Mouse (Mus musculus) embryo, embryonic 10.5 days (tissue): ENCODE measurements at regions not wholly inside any gene's neighbourhood (a gene's known extent, or its start where the extent isn't known, plus 50 kb on each side); places are given as distances from the start of the nearest gene placed in this dataset.
A peak's percentile ranks its signal among the peaks of the same experiment; 100 is the strongest.

Source experiments
- DNase-seq: peaks from one replicate; pipeline ENCODE4 v3.0.0-alpha.2; 2015; ENCODE audit warnings: low spot score

DNA sequence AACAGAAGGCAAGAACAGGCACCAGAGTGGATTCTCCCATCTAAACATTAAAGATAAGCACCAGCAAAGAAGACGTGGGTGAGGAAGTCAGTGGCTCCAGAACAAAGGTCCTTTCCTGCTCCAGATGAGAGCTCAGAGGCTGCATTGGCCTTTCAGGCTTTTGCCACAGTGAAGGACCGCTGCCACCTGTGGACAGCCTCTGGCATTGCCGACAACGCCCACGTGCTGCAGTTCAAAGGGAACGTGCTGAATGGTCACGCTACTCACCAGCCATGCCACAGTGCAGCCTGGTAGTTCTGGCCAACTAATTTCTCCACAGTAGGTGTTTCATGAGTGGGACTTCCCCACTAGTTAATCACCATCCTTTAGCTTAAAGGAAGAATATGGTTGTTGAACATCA is 365.1 kb downstream of the Dmrt2 start:
- peak; percentile 82 for DNase-seq

DNA sequence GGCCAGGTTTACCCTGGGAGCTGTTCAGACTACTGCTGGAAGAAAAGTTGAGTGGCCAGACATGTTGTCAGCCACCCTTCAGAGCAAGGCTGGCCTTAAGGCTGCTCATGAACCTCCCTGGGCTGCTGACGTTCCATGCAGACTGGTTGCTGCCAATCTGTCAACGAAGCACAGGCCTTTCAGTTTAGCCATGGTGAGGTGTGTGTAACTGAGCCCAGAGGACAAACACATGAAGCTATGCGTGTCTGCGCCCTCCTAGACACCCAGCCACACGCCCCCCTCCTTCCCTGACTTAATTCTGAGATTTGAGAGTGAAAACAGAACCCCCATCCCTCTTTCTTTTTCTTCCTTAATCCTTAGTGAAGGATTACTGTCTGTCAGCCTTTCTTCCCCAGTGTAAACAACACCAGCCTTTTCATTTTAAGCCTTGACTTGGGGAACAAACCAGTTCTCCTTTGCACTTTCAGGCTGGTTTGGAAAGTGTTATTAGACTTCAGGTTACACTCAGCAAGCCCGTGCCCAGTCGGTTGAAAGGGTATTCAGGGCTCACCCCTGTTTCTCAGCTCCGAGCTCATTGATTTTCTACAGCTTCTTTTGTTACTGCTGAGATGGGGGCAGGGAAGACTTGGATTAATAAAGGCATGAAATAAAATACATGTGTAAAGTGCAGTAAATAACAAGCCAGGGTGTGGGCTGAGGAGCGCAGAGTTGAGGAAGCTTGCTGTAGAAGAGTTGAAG is 379.4 kb downstream of the Dmrt2 start:
- DNase-seq: peak; percentile 7

DNA sequence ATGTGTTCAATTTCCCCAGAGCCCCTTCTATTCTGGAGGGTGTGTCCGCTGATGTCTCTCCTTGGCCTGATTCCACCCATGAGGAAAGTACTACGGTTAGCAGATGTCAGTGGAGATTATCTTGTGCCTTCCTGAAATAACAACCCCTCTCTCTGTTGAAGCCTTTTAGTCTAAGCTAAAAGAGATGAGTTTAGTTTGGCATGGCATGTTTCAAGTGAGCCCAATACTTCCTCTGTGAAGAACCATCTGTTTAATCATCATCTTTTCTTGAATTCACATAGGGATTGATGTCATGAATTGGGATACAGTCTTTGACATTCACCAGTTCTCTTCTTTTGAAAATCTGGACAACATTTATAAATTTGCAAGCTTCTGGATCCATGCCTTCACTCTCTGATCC is 387.5 kb downstream of the Dmrt2 start:
- no peak for DNase-seq

DNA sequence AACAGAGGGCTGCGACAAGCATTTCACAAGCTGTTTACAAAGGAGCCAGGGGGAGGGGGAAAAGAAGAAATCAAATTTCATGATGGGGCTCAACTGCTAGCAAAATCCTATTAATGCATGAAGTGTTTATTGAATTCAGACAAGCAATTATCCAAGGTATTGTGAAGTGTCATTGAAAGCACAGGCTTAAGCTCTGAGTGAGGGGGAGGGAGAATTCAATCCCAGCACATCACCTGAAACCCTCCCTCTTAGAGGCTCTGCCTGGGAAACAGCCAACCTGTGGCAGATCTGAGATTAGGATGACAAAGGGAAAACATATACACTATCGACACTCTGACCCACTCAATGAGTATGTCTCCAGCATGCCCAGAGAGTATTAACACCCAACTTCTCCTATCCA is 396.3 kb downstream of the Dmrt2 start:
- DNase-seq: no peak

DNA sequence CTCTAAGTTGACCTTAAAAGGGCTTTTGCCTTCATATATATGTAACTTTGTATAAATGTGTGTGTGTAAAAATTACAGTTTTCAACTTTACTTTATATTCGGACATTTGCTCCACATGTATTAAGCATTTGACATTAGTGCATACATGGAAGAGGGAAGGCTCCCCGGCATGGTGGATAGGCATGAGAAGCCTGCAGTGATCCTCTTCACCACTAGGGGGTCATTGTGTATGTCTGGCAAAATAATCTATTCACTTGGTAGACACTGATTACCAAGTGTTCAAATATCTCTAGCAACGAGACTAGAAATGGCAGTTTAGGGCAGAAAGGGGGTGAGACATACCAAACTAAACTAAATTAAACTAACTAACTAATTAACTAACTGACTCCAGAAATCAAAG is 397.7 kb downstream of the Dmrt2 start:
- no peak for DNase-seq

DNA sequence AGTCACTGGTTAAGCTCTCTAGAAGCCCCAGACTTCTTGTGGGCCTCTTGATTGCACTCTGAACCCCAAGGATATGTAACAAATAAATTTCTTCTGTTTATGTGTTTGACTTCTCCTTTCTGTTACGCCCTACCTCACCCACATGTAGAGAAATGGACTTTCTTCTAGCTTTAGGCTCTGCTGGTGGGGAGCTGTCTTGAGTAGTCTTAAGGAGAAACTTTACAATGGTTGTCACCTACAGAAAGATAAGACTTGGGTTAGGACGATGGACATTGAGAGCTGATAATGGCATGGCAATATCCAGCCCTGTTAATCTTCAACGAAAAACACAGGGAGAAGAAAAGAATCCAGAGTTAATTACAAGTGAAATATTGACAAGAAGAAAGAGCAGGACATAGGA is 416.1 kb downstream of the Dmrt2 start:
- DNase-seq: no peak

DNA sequence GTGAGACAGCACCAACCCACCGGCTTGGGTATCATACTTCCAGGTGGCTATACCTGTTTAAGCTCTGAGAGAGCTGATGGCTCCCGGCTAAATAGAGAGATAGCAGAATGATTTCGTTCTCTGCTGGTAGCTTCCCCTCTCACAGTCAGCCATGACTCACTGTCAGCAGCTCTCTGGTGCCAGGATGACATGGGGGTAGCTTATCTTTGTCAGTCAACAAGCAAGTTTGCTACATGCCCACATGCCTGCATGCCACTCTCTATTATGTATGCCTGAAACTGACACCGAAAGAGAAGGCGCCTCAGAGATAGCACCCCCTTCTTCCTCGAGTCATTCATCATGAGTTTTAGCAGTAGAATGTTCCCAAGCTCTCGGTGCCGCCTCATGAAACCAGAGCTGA is 419.2 kb downstream of the Dmrt2 start:
- no peak for DNase-seq

DNA sequence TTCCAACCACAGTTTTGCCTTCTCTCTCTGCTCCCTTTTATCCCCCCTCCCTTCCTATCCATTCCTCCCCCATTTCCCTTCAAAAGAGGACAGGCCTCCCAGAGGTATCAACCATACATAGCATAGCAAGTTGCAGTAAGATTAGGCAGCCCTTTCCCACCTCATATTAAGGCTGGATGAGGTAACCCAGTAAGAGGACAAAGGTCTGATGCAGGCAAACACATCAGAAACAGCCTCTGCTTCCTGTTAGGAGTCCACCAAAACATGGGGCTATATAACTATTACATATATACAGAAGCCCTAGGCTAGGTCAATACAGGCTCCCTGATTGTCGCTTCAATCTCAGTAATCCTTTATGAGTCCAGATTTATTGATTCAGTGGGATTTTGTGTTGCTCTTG is 421.6 kb downstream of the Dmrt2 start:
- DNase-seq: no peak

DNA sequence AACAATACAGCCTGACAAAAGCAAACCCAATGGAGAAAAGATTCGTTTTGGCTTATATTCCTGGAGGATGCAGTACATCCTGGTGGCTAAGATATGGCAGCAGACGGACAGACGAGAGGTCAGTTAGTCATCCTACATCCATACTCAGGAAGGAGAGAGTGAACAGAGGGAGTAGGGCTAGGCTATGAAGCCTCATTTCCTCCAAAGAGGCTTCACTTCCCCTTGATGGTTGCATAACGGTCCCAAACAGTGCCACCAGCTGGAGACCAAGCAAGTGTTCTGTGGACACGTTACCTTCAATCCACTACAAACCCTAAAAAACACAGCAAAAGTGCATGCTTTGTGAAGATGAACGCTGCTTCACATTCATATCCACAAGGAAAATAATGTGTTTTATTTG is 442.1 kb downstream of the Dmrt2 start:
- no peak for DNase-seq

DNA sequence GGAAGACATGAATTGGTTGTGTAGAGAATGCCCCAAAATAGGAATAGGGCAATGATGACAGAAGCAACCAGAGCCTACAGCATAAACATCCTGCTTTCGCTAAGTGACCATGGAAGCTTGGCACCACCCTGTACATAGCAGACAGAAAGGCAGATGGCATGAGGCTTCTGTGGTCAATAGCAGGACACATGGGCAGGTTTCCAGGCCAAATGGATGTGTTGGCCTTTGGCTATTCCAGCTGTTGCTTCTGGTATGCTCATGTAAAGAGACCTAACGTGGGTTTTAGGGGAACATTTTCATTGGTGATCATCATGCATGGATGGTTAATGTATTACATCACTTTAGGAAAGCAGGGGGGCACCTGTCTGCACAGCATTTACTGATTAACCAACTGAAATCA is 456.2 kb downstream of the Dmrt2 start:
- no peak for DNase-seq

DNA sequence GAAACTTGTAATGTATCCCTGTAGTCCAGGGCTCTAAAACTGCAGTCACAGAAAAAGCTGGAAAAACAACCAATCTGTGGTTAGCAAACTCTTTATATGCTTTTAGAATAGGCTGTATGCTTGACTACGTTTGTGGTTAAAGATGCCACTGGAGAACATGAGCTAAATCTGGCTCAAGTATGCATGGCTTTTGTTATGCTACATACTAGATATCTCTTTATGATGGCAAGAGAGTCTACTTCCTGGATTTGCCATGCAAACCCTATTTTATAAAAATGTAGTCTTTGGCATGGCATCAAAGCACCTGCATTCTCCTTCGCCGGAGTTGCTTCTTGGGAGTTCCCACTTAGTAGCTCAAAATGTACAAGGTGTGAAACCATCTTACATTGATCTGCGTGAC is 462.2 kb downstream of the Dmrt2 start:
- no peak for DNase-seq

DNA sequence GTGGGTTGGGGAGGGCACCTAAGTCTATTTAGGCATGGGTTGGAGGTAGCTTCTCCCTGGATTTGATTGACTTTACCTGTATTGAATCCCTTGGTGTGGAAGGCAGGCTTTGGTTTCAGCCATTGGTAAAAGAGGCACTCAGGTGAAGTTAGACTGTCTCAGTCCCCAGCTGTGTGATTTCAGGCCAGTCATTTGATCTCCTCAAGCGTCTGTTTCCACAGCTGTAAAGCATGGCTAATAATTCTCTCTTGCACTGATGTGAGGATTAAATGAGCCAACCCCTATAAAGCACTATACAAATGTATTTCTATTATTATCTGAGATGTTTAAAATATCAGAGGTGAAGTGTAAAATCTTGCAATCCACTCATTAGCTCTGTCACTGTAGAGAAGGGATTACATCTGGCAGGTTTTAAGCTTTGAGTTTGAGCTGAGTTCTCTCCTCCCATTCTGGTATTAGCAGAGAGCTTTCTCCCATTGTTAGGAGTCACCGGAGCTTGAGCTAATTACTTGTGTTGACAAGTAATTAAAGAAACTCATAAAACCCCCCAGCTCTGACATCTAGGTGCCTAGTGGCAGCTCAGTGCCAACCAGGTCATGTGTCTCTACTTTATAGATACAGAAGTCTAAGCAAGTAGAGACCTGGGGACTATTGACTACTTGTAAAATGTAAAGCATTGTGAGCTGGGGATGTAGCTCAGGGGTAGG is 463.3 kb downstream of the Dmrt2 start:
- peak; percentile 22 for DNase-seq

DNA sequence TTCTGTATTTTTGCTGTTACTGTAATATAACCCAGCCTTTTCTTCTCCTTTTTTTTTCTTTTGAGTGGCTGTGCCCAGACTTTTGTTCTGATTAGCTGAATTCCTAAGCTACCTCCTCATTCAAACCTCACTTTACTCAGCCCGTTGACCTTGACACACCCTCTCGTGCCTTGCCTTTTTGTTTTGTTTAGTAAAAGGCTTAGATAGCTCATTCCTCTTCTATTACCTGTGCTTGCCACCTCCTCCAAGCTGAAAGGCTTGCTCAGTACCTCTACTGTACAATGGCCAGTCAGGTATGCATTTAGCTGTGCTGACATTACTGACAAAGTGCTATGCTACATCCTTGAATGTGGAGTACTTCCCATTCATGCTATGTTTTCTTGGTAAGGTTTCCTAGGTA is 464.2 kb upstream of the Smarca2 start:
- no peak for DNase-seq

DNA sequence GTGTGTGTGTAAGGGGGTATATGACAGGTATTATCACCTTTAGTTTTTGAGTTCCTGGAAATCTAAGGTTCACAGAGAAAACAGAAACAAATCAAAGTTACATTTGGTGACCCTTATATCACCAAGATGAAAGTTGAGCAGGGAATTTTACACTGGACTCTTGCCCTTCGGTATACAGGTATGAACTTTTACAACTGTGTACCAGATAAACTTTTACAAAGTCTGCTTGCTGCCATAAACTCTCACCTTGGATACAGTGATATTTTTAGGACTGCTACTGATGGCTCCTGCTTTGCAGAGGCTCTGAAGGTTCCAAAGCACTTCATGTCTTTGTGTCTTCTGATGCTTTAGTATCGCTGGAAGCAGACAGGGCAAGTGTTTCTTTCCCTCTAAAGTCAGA is 461.3 kb upstream of the Smarca2 start:
- no peak for DNase-seq

DNA sequence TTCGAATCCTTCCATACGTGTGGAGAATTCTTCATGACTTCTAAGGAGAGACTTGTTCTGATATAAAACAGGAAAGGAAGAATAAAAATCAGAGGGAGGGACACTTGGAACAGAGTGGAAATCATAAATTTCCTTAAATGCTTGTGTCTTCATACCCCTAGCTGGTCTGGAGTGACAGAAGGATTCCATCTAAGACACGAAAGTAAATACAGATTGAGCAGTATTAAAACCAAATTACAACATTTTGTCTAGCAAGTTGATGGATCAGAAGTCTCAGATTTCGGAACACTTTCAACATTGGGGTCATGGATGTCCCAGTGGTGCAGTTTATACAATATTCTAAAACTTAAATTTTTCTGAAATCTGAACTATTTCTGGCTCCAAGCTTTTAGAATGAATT is 453.6 kb upstream of the Smarca2 start:
- no peak for DNase-seq

DNA sequence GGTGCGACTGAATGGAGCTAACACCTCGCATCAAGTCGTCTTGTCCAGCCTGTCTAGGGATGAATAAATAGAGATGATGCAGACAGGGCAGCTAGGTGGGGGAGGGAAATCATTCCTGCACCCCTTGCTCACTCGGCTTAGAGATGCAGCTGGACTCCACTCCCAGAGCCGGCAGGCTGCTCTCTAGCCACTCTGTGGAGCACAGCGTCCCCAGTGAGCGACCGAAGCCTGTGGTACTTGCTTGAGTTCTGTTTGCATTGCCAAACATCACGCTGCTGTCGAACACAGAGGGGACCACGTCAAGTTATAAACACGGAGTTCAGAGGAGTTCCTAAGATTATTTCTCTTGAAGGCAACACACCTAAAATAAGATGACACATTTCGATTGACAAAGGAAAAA is 439.9 kb upstream of the Smarca2 start:
- DNase-seq: peak; percentile 16

DNA sequence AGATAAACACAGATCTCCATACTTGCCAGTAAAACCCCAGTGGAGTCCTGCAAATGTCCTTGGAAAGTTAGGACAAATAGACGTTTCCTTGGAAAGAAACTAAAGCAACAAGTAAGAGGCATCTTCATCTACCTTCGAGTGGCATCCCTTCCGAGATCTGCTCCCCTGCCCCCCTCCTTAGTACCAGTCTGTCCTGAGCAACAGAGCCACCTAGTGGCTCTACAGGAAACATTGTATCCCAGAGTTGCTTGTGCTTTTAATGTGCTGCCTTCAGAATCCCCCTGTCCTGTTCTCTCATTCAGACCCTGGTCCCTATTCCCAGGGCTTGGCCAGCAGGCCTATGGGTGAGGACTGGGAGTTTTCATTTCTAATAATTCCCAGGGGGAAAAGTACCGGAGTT is 423.1 kb upstream of the Smarca2 start:
- DNase-seq: peak; percentile 71

DNA sequence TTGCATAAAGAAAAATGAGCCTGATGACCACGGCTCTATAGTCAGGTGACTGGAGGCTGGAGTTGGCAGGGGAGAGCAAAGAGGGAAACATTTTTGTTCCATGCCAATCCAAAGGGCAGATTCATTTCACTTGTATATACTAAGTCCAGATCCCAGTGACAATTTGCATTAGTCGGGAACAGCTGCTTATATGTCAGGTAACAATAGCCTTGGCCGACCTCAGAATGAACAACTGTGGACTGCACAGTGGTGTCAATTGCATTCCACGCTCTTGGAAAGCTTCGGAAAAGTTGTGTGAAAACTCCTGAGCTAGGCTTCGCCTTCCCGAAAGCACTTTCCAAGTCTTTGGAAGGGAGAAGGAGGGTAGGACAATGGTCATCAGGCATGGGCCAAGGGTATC is 419.8 kb upstream of the Smarca2 start:
- DNase-seq: no peak

DNA sequence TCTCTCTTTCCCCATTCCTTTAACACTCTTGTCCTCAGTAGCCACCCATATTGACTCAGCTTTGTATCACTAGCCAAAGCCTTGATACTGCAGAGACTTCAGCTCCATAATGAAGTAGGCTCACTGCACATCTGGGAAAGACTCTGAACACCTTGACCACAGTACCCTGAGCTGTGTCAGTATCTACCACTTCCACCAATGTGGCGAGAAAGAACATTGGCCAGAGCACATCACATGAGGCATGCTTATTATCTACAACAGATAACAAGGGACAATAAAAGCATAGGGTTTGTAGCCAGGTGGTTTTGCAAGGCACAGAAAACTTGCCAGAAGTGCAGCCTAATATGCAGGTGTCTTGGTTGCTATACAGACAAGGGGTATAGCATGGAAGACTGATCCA is 414.0 kb upstream of the Smarca2 start:
- DNase-seq: no peak

DNA sequence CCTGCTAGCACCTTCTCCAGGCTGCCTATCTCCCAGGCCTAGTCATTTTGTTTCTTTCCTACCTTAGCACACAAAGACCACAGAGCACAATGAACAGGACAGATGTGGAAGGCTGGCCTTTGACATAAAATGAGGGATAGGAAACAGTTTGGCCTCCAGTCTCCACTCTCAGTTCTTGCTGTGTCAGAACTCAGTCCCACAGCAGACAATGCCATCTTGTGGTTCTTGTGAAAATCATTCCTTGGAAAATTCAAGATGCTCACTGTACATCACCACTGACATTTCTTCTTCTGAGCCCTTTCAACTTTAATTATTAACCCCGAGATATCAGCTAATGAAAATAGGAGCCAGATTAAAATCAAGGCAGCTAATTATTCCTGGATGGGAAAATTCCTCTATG is 411.2 kb upstream of the Smarca2 start:
- peak; percentile 44 for DNase-seq

DNA sequence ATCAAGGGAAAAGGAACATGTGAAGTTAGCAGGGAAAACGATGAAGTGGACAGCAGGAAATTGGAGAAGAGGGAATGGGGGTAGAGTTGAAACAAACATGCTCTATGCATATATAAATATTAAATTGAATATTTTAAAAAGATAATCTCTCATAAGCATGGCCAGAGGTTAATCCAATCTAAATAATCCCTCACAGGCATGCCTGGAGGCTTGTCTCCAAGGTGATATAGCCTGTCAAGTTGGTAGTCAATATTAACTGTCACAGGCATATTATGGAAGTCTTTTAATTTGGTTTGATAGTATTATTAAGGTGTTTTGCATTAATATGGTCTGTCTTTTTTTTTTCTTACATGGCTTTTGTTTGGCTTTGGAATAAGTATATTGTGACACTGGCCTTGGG is 396.1 kb upstream of the Smarca2 start:
- DNase-seq: no peak

DNA sequence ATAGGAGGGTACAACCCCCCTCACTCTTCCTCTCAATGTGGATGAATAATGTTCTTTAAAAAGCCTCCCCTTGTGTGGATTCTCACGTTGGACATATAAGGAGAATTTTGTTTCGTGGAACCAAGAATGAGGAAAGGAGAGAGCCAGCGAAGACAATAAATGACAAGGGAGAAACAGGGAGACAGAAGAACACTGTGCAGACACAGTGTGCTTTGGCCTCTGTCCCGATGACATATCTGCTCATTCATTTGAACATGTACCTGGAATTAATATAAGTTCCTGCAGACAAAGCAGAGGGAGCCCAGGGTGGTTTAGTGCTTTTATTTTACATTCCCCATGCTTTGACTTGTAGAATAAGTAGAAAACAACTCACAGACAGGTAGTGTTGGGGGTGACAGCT is 370.3 kb upstream of the Smarca2 start:
- no peak for DNase-seq

DNA sequence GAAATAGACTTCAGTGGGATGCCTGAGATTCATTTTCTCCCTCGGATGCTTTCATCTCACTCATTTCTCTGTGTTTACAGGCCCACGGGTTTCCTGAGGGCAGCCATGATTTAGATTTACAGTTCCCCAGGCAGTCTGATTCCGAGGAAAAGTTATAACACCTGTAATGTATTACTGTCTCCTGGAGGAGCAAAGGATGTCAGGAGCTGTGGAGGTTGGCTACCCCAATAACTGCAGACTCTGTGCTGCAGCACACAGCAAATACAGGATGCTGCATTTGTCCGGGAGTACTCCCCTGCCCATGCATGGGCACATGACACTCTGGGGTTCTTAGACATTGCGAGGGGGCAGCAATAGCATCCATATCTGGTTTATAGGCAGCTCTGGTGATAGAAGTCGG is 360.8 kb upstream of the Smarca2 start:
- no peak for DNase-seq

DNA sequence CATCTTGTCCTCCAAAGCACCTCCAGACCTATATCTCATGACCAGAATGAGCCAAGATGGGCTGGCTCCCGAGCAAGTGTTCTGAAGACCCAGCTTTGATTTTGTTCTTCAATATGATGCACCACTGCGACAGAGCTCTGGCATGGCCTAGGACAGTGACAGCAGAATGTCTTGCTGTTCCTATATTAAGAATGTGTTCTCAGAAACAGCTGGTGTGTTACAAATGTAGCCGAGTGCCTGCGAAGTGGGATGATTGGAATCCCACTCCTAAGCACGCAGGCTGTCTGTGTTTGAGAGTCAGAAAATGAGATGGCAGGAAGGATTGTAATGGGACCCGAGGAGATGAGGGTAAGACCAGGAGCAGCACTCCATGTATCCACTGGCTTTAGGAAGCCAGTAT is 355.1 kb upstream of the Smarca2 start:
- DNase-seq: no peak
